Mouse (Mus musculus): ENCODE measurements around the gene Stpg1.

- no peak for TF ChIP-seq CTCF (IDR thresholded peaks at IDR 0.05; ENCODE audit: borderline replicate concordance, control insufficient read depth, extremely low read depth, insufficient read depth, low read length, poor library complexity)
- no peak for TF ChIP-seq POLR2A (IDR thresholded peaks at IDR 0.05; ENCODE audit: control insufficient read depth, extremely low read depth, insufficient read depth, low read length, poor library complexity)
Measured at GRCm38 (mm10) chr4:135546793-135547192, 52.2 kb downstream of the Stpg1 start.

Measured in thymus, adult 2 months (tissue).